Mouse (Mus musculus): ENCODE measurements around the gene Guk1. TPM values are rescaled to one million over a fixed set of nuclear protein-coding genes. Genes with fewer than 3 reads are reported as not detected.
"Not testable (repeated sequence)": the region's sequence is repeated elsewhere in the genome, so short reads cannot be mapped to it uniquely, and the experiment has no call there.

Guk1 gene
- polyA plus RNA-seq, 1 experiment: 54.9 TPM

- no peak overlapping the region for H3K4me3 ChIP-seq (ENCODE audit: low read depth, low read length)
- H3K4me1 ChIP-seq (ENCODE audit: control insufficient read depth, insufficient read depth, low read length): no peaks in the 10 kb centered on the region
- no peak overlapping the region for H3K27ac ChIP-seq (ENCODE audit: insufficient read depth, low read length)
- peaks cover 32% of the 10 kb centered on the region for H3K36me3 ChIP-seq (ENCODE audit: control insufficient read depth, insufficient read depth, low read length, poor library complexity, severe bottlenecking)
- H3K9me3 ChIP-seq (replicated peaks; ENCODE audit: control insufficient read depth, insufficient read depth, low read length, poor library complexity, severe bottlenecking): no peaks in the 10 kb centered on the region
- TF ChIP-seq POLR2A (IDR thresholded peaks at IDR 0.05; ENCODE audit: insufficient read depth, low read length): no peak
- TF ChIP-seq EP300 (IDR thresholded peaks at IDR 0.05; ENCODE audit: insufficient read depth, low read depth, low read length): no peak
- TF ChIP-seq CTCF (IDR thresholded peaks at IDR 0.05; ENCODE audit: low read depth, low read length): no peak
- no peaks in the 10 kb centered on the region for H3K27me3 ChIP-seq (ENCODE audit: control insufficient read depth, insufficient read depth, low read length, poor library complexity, severe bottlenecking)
- H3K9ac ChIP-seq (ENCODE audit: low read depth, poor library complexity, severe bottlenecking): no peak overlapping the region; the same call in 1 of the 2 replicates
Measured at GRCm38 (mm10) chr11:59216955-59217354, 24.9 kb upstream of the Guk1 start.

GRCm38 (mm10) chr11:59212892-59213494 is 21.0 kb upstream of the Guk1 start:
- no peaks in the 10 kb centered on the region for H3K27me3 ChIP-seq (ENCODE audit: control insufficient read depth, insufficient read depth, low read length, poor library complexity, severe bottlenecking)
- peaks cover 33% of the 10 kb centered on the region for H3K36me3 ChIP-seq (ENCODE audit: control insufficient read depth, insufficient read depth, low read length, poor library complexity, severe bottlenecking)

GRCm38 (mm10) chr11:59212320-59212719 is 20.3 kb upstream of the Guk1 start:
- H3K9me3 ChIP-seq (replicated peaks; ENCODE audit: control insufficient read depth, insufficient read depth, low read length, poor library complexity, severe bottlenecking); H3K4me3 ChIP-seq (ENCODE audit: low read depth, low read length); H3K4me1 ChIP-seq (ENCODE audit: control insufficient read depth, insufficient read depth, low read length); H3K27ac ChIP-seq (ENCODE audit: insufficient read depth, low read length); H3K27me3 ChIP-seq (ENCODE audit: control insufficient read depth, insufficient read depth, low read length, poor library complexity, severe bottlenecking); H3K9ac ChIP-seq (ENCODE audit: low read depth, poor library complexity, severe bottlenecking): not testable (repeated sequence)
- peaks cover 30% of the 10 kb centered on the region for H3K36me3 ChIP-seq (ENCODE audit: control insufficient read depth, insufficient read depth, low read length, poor library complexity, severe bottlenecking)

More at GRCm38 (mm10) chr11:59212892-59213494, 21.0 kb upstream of the Guk1 start:
- Histone ChIP-seq H3K9ac (ENCODE audit: low read depth, poor library complexity, severe bottlenecking) (no peak overlapping the region), H3K4me1 (ENCODE audit: control insufficient read depth, insufficient read depth, low read length) (no peaks in the 10 kb centered on the region), H3K27ac (ENCODE audit: insufficient read depth, low read length) (no peak overlapping the region), H3K9me3 (replicated peaks; ENCODE audit: control insufficient read depth, insufficient read depth, low read length, poor library complexity, severe bottlenecking) (no peaks in the 10 kb centered on the region), H3K4me3 (ENCODE audit: low read depth, low read length) (no peak overlapping the region)
- TF ChIP-seq EP300 (IDR thresholded peaks at IDR 0.05; ENCODE audit: insufficient read depth, low read depth, low read length) (no peak), POLR2A (IDR thresholded peaks at IDR 0.05; ENCODE audit: insufficient read depth, low read length) (no peak), CTCF (IDR thresholded peaks at IDR 0.05; ENCODE audit: low read depth, low read length) (no peak)

DNA sequence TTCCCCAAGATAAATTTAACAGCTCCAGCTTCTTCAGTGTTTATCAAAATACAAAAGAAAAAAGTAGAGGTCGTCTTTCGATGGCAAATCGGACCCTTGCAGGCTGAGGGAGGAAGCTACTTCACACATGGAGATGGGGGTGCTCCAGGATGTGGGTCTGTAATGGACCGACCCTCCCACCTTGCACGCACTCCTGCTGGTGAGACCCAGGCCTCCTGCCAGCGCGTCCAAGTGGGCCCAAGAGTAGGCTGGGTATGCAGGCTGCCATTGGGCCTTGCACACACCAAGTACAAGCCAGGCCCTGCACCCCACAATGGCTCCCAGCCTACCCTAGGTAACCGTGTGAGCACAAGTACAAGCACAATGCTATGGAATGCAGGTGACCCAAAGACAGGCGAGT is 19.5 kb upstream of the Guk1 start:
- H3K27me3 ChIP-seq (ENCODE audit: control insufficient read depth, insufficient read depth, low read length, poor library complexity, severe bottlenecking); H3K27ac ChIP-seq (ENCODE audit: insufficient read depth, low read length); H3K9me3 ChIP-seq (replicated peaks; ENCODE audit: control insufficient read depth, insufficient read depth, low read length, poor library complexity, severe bottlenecking); H3K4me3 ChIP-seq (ENCODE audit: low read depth, low read length); H3K4me1 ChIP-seq (ENCODE audit: control insufficient read depth, insufficient read depth, low read length); H3K9ac ChIP-seq (ENCODE audit: low read depth, poor library complexity, severe bottlenecking): not testable (repeated sequence)
- peaks cover 30% of the 10 kb centered on the region for H3K36me3 ChIP-seq (ENCODE audit: control insufficient read depth, insufficient read depth, low read length, poor library complexity, severe bottlenecking)

GRCm38 (mm10) chr11:59210020-59210419 is 18.0 kb upstream of the Guk1 start:
- TF ChIP-seq EP300 (IDR thresholded peaks at IDR 0.05; ENCODE audit: insufficient read depth, low read depth, low read length) (no peak), POLR2A (IDR thresholded peaks at IDR 0.05; ENCODE audit: insufficient read depth, low read length) (no peak), CTCF (IDR thresholded peaks at IDR 0.05; ENCODE audit: low read depth, low read length) (no peak)
- no peak overlapping the region for H3K4me3 ChIP-seq (ENCODE audit: low read depth, low read length)
- H3K9ac ChIP-seq (ENCODE audit: low read depth, poor library complexity, severe bottlenecking): no peak overlapping the region
- H3K4me1 ChIP-seq (ENCODE audit: control insufficient read depth, insufficient read depth, low read length): no peaks in the 10 kb centered on the region
- H3K27ac ChIP-seq (ENCODE audit: insufficient read depth, low read length): no peak overlapping the region
- H3K36me3 ChIP-seq (ENCODE audit: control insufficient read depth, insufficient read depth, low read length, poor library complexity, severe bottlenecking): peaks cover 33% of the 10 kb centered on the region
- H3K9me3 ChIP-seq (replicated peaks; ENCODE audit: control insufficient read depth, insufficient read depth, low read length, poor library complexity, severe bottlenecking): no peaks in the 10 kb centered on the region
- H3K27me3 ChIP-seq (ENCODE audit: control insufficient read depth, insufficient read depth, low read length, poor library complexity, severe bottlenecking): no peaks in the 10 kb centered on the region

GRCm38 (mm10) chr11:59209580-59209979 is 17.6 kb upstream of the Guk1 start:
- Histone ChIP-seq H3K4me1 (ENCODE audit: control insufficient read depth, insufficient read depth, low read length) (no peaks in the 10 kb centered on the region), H3K9me3 (replicated peaks; ENCODE audit: control insufficient read depth, insufficient read depth, low read length, poor library complexity, severe bottlenecking) (no peaks in the 10 kb centered on the region), H3K27ac (ENCODE audit: insufficient read depth, low read length) (no peak overlapping the region), H3K4me3 (ENCODE audit: low read depth, low read length) (no peak overlapping the region), H3K9ac (ENCODE audit: low read depth, poor library complexity, severe bottlenecking) (no peak overlapping the region), H3K36me3 (ENCODE audit: control insufficient read depth, insufficient read depth, low read length, poor library complexity, severe bottlenecking) (peaks cover 28% of the 10 kb centered on the region), H3K27me3 (ENCODE audit: control insufficient read depth, insufficient read depth, low read length, poor library complexity, severe bottlenecking) (no peaks in the 10 kb centered on the region)
- no peak for TF ChIP-seq CTCF (IDR thresholded peaks at IDR 0.05; ENCODE audit: low read depth, low read length)
- TF ChIP-seq POLR2A (IDR thresholded peaks at IDR 0.05; ENCODE audit: insufficient read depth, low read length): no peak
- TF ChIP-seq EP300 (IDR thresholded peaks at IDR 0.05; ENCODE audit: insufficient read depth, low read depth, low read length): no peak

Data from ES-Bruce4 (cell line).